Mouse (Mus musculus): ENCODE data around the gene Cdc45. TPM values are rescaled to one million over a fixed set of nuclear protein-coding genes. Genes with fewer than 3 reads are reported as not detected.

Gene Cdc45
- total RNA-seq, 2 experiments from 2014 or later, result 2.6 to 4.2 TPM

DNA sequence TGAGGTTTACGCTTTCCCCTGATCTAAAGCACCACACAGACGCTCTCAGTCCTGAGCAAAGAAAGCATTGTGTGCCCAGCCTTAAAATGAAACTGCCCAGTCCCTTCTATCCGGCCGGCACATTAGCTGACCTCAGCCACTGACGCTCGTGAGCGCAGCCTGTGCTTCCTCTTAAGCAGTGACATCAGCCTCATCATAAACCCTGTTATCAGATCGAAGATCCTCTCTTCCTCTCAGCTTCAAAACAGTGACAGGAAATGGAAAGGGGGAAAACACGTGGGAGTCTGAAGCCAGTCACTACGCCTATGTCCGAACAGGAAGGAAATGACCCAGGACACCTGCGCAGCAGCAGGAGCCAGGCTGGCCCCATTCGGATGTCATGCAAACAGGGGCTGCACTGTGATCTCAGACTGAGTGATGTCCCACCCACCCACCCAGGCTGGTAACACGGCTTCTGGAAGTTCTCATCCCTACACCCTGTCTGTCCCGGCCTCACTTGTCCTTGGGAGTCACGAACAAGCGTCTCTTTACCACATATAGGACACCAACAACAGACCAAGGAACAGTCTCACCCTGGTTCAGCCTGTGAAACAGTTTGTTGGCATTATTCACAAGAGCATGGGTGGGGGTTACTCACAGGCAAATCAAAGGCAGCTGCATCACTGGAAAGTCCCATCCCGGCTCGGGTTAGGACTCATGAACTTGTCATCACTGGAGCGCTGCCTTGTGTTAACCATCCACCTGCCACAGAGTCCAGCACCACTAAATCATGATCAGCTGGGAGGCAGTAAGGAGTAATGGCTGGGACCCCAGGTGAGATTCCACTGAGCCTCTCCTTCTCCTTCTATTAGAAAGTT, 78.5 kb downstream of the Cdc45 start:
- DNase-seq (ENCODE audit: low spot score in 2 of 2), result no peak

DNA sequence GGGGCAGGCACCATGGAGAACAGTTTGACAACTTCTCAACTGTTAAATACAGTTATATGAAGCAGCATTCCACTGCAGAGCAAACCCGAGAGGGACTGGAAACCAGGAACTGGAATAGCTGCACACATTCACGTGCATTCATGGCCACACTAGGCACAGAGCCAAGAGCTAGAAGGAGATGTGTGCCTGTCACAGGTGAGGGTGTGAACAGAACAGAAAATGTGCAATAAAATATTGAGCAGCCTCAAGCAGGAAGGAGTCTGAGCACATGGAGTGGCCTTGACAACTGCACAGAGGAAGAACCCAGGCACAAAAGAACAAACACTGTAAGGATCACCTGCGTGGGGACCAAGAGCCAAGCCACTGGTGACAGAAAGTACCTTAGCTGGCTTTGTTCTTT, 81.1 kb downstream of the Cdc45 start:
- no peak for DNase-seq (ENCODE audit: low spot score in 2 of 2)

Other genes starting within 250 kb of the Cdc45 start
- gene Tbx1, start 221.3 kb downstream of the Cdc45 start, total RNA-seq (2021), result 1 to 10 TPM; 1.2 to 1.5 TPM
- gene Gp1bb, start 189.6 kb downstream of the Cdc45 start, total RNA-seq (2021), result 1 to 10 TPM; 2.1 to 3.0 TPM
- 100 to 1,000 TPM; 138 to 159 TPM for gene Gm49601, start 185.6 kb downstream of the Cdc45 start, total RNA-seq (2021)
- 100 to 1,000 TPM; 605 to 622 TPM for gene Sept5, start 182.0 kb downstream of the Cdc45 start, total RNA-seq (2021)
- 10 to 100 TPM; 68.5 to 73.4 TPM for gene Cldn5, start 35.1 kb downstream of the Cdc45 start, total RNA-seq (2021)
- 100 to 1,000 TPM; 102 to 103 TPM for gene Ufd1, start 208 bp downstream of the Cdc45 start, total RNA-seq (2021)
- 10 to 100 TPM; 22.2 to 27.7 TPM for gene 2510002D24Rik, start 24.6 kb upstream of the Cdc45 start, total RNA-seq (2021)
- 10 to 100 TPM in 1 of 2 experiments, 1 to 10 TPM in 1; 2.3 to 10.3 TPM for gene Gm28539, start 24.6 kb upstream of the Cdc45 start, total RNA-seq (2021)
- gene Mrpl40, start 64.9 kb upstream of the Cdc45 start, total RNA-seq (2021), result 10 to 100 TPM; 38.2 to 39.5 TPM
- 10 to 100 TPM; 74.3 to 83.3 TPM for gene Hira, start 65.0 kb upstream of the Cdc45 start, total RNA-seq (2021)